Mouse (Mus musculus): ENCODE measurements around the gene Mcu.

Gene Mcu

GRCm38 (mm10) chr10:59628641-59629505 is 12.4 kb upstream of the Mcu start:
- no peak for TF ChIP-seq GATA4 (IDR thresholded peaks at IDR 0.05; ENCODE audit: insufficient replicate concordance, low read length)

- TF ChIP-seq GATA4 (IDR thresholded peaks at IDR 0.05; ENCODE audit: insufficient replicate concordance, low read length) = no peak
These were observed 7.0 kb upstream of the Mcu start for GRCm38 (mm10) chr10:59623496-59623895.

DNA sequence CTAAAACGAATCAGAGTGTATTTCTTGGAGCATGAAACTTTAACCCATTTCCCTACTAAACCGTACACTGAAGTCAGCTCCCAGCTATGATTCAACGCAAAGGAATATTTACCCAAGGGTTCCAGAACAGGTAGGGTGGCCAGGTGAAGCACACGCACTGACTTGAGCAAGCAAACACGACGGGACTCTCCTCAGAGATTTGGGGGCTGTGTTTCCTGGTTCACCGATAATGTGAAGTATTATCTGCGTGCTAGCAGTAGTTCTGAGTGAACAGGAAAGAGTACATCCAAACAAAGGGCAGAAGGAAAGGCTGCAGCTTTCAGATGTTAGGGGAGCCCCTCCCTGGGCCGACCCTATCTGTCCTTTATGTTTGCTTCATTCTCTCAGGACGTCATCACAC is 4.9 kb upstream of the Mcu start:
- TF ChIP-seq GATA4 (IDR thresholded peaks at IDR 0.05; ENCODE audit: insufficient replicate concordance, low read length) = no peak

- no peak for TF ChIP-seq GATA4 (IDR thresholded peaks at IDR 0.05; ENCODE audit: insufficient replicate concordance, low read length)
These were observed 1.3 kb upstream of the Mcu start for GRCm38 (mm10) chr10:59617776-59618175.

- TF ChIP-seq GATA4 (IDR thresholded peaks at IDR 0.05; ENCODE audit: insufficient replicate concordance, low read length) = no peak
These were observed 441 bp downstream of the Mcu start, which contains the start of gene Gm10322 for GRCm38 (mm10) chr10:59615981-59616520. Gene Gm10322 (plus strand): TSS chr10:59616063.

DNA sequence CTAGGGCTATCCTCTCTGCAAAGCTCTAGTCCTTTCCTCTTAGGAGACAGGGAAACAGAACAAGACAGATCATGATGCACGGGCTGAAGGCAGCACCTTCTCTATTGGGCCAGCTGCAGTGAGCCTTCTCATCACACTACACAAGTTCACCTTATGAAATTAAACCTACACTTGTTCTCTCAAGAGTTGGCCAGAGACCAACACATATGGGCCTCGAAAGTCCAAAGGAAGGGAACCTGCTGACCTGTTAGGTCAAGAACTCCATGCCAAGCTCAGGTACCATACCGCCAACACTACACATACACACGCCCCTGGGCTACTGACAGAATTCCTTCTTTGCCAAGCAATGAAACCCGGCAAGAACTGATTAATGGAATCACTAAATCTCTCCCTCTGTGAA is 1.1 kb downstream of the Mcu start:
- TF ChIP-seq GATA4 (IDR thresholded peaks at IDR 0.05; ENCODE audit: insufficient replicate concordance, low read length) = no peak

- no peak for TF ChIP-seq GATA4 (IDR thresholded peaks at IDR 0.05; ENCODE audit: insufficient replicate concordance, low read length)
These were observed 2.4 kb downstream of the Mcu start for GRCm38 (mm10) chr10:59614141-59614540.

GRCm38 (mm10) chr10:59613276-59613675 is 3.2 kb downstream of the Mcu start:
- TF ChIP-seq GATA4 (IDR thresholded peaks at IDR 0.05; ENCODE audit: insufficient replicate concordance, low read length) = no peak

GRCm38 (mm10) chr10:59604879-59605464 is 11.5 kb downstream of the Mcu start:
- TF ChIP-seq GATA4 (IDR thresholded peaks at IDR 0.05; ENCODE audit: insufficient replicate concordance, low read length) = no peak

GRCm38 (mm10) chr10:59603843-59604242 is 12.6 kb downstream of the Mcu start:
- no peak for TF ChIP-seq GATA4 (IDR thresholded peaks at IDR 0.05; ENCODE audit: insufficient replicate concordance, low read length)

GRCm38 (mm10) chr10:59602891-59603290 is 13.6 kb downstream of the Mcu start:
- no peak for TF ChIP-seq GATA4 (IDR thresholded peaks at IDR 0.05; ENCODE audit: insufficient replicate concordance, low read length)

DNA sequence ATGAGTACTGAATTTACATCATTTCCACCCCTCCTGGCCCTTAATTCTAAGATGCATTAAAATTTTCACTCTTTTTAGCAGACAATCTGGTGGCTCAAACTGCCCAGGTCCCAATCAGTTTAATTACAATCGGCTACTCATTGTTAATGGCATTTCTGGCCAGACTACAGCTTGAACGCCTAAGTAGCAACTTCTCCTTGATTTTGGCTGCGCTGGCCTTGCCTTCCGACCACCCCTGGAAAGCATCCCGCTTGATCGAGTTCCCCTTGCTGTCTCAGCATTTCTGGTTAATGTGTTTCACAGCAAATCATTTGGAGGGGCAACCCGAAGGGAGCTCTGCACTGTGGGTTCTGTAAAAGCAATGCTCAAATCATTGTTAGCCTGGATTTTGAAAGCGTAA is 14.4 kb downstream of the Mcu start:
- TF ChIP-seq GATA4 (IDR thresholded peaks at IDR 0.05; ENCODE audit: insufficient replicate concordance, low read length) = no peak

- TF ChIP-seq GATA4 (IDR thresholded peaks at IDR 0.05; ENCODE audit: insufficient replicate concordance, low read length) = no peak
These were observed 16.0 kb downstream of the Mcu start for GRCm38 (mm10) chr10:59600516-59600915.

GRCm38 (mm10) chr10:59593826-59594570 is 22.5 kb downstream of the Mcu start:
- TF ChIP-seq GATA4 (IDR thresholded peaks at IDR 0.05; ENCODE audit: insufficient replicate concordance, low read length) = no peak

DNA sequence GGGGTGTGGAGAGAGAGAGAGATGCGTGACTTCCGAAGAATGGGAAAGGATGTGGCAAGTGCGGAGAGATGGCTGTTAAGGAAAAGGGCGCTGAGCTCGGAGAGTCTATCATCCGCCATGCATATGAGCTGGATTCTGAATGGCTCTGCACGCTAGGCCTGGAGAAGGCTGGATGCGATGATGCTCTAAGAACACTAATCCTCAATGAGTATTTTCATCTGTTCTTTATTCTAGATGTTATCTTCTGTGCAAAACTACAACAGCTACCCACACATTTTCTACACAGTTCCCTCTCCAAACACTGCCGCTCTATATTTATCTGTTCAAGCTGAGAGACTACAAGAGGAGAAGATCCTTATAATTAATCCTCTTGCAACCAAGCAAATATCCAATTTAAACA is 25.9 kb downstream of the Mcu start:
- TF ChIP-seq GATA4 (IDR thresholded peaks at IDR 0.05; ENCODE audit: insufficient replicate concordance, low read length) = no peak
